Mouse (Mus musculus) liver, embryonic 14.5 days (tissue): ENCODE measurements around the gene 1700012B09Rik.

Experiments
- CTCF ChIP-seq: IDR thresholded peaks from 2 replicates; pipeline ENCODE4 v1.5.1; 2016; ENCODE audit warnings: antibody characterized with exemption, low read depth, control low read depth
- EP300 ChIP-seq: IDR thresholded peaks from 2 replicates; pipeline ENCODE4 v1.6.1; 2016; ENCODE audit warnings: antibody characterized with exemption, low read depth

- no peak for TF ChIP-seq CTCF
- no peak for TF ChIP-seq EP300
Measured at GRCm38 (mm10) chr9:14720384-14720783, 50.4 kb downstream of the 1700012B09Rik start.
